Mouse (Mus musculus) naive thymus-derived CD4-positive, alpha-beta T cell, adult 5 months (primary cell): ENCODE results near the gene Gm49486. TPM values are rescaled to one million over a fixed set of nuclear protein-coding genes. Genes with fewer than 3 reads are reported as not detected.

Experiments
- polyA plus RNA-seq: library from polyadenylated mRNA; unstranded; fragments of 100-300 nt; shearing (Covaris generic); gene quantifications from one replicate; pipeline ENCODE4 v1.2.1, GENCODE M21; 2017

The Gm49486 gene
- polyA plus RNA-seq, result 0.29 TPM

DNA sequence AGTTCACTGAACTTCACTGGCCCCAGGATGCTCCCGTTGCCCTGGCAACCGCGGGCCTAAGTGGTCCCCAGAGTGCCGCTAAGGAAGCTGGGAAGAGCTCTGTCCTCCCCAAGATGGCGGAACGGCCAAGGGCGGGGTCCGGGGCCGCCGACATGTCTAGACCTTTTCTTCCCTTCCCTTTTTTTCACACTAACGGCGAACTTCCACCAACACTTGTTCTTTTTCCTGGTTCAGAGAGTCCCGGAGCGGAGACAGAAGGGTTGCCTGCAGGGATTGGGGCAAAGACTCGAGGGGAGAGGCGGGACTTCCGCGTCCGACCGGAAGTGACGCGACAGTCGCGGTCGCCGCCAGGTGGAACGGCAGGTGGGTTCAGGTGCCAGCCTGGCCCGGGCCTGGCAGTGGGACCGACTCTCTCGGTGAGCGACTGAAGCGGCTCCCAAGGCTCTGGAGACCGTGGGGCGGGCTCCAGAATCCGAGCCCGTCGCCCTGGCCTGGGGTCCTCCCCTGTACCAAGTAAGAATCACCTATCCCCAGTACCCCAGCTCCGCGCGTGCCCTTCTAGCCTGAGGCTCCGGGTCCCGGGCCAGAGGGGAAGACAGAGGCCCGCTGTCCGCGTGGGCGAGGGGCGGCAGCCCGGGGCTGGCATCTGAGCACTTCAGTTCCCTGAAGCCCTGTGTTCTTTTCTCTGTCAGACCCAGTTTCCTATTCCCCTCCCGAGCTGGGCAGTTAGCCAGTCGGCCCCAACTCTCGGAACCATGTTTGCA, at the start of gene Gm49486, which contains the start of gene Pick1:
Gene Gm49486, plus strand, starts transcription at position 334 of the 764 bp plus-strand sequence.
Gene Pick1, plus strand, starts transcription at position 116 of the 764 bp plus-strand sequence.

DNA sequence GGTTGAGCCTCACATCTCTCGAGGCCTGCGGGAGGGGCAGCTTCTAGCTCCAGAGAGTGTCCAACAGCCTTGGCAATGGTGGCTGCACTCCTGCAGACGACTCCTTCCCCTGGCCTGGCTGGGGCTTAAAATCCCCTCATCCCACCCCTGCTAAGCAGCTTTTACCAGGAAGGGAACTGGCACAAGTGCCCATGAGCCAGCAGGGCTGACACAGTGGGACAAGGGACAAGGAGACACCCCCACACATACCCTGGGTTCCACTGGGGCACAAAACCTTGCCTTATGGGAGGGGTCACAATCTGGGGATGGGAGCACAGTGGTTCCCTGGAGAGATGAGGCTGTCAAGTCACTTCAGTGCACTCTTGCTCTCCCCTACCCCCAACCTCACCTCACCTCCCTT, 25.5 kb downstream of the Gm49486 start, which contains the start of gene Slc16a8:
Gene Slc16a8, minus strand, starts transcription at position 101 of the 400 bp plus-strand sequence.

DNA sequence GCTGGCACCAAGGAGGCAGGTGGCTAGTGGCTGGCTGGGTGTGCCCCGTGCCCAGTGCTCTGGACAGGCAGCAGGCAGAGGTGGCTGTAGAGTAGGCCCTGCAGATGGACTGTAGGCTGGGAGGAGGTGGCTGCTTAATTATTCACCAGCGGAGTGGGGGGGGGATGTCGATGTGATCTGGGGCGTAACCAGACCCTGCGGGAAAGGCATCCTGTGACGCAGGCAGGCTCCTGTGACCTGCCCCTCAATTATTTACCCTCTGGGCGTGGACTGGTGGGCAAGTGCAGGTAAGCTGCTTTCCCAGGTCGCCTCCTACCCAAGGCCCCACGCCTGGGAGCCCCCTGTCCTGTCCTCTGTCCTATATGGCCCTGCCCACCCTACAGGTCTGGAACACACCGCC, 56.2 kb downstream of the Gm49486 start, which contains the start of gene Baiap2l2:
Gene Baiap2l2, minus strand, starts transcription at position 139 of the 400 bp plus-strand sequence.

Other genes with a start within 250 kb of the Gm49486 start
- 11.4 TPM for gene H1f0, start 200.9 kb upstream of the Gm49486 start, polyA plus RNA-seq
- not detected for gene Galr3, start 187.5 kb upstream of the Gm49486 start, polyA plus RNA-seq
- 51.8 TPM for gene Ankrd54, start 166.5 kb upstream of the Gm49486 start, polyA plus RNA-seq
- gene Eif3l, start 154.2 kb upstream of the Gm49486 start, polyA plus RNA-seq, result 113 TPM
- 46.2 TPM for gene Micall1, start 120.5 kb upstream of the Gm49486 start, polyA plus RNA-seq
- 84.0 TPM for gene Polr2f, start 88.4 kb upstream of the Gm49486 start, polyA plus RNA-seq
- gene 1700088E04Rik, start 88.1 kb upstream of the Gm49486 start, polyA plus RNA-seq, result 1.6 TPM
- gene Sox10, start 64.2 kb upstream of the Gm49486 start, polyA plus RNA-seq, result not detected
- gene Pick1, start 218 bp upstream of the Gm49486 start, polyA plus RNA-seq, result 33.9 TPM
- not detected for gene Slc16a8, start 25.4 kb downstream of the Gm49486 start, polyA plus RNA-seq
- gene Baiap2l2, start 56.1 kb downstream of the Gm49486 start, polyA plus RNA-seq, result 1.7 TPM
- 7.2 TPM for gene Pla2g6, start 99.0 kb downstream of the Gm49486 start, polyA plus RNA-seq
- gene Maff, start 117.2 kb downstream of the Gm49486 start, polyA plus RNA-seq, result 31.6 TPM
- gene Tmem184b, start 174.2 kb downstream of the Gm49486 start, polyA plus RNA-seq, result 47.5 TPM
- 105 TPM for gene Csnk1e, start 226.2 kb downstream of the Gm49486 start, polyA plus RNA-seq